Mouse (Mus musculus): ENCODE results near the gene Prss36.

- TF ChIP-seq POLR2A (IDR thresholded peaks at IDR 0.05; ENCODE audit: insufficient read length, low read depth): no peak
- TF ChIP-seq POLR2AphosphoS2 (IDR thresholded peaks at IDR 0.05; ENCODE audit: insufficient read length, low read depth): no peak
- TF ChIP-seq USF1 (IDR thresholded peaks at IDR 0.05; ENCODE audit: low read depth): no peak
- TF ChIP-seq REST (IDR thresholded peaks at IDR 0.05; ENCODE audit: insufficient read depth, insufficient read length): no peak
- TF ChIP-seq MAX (IDR thresholded peaks at IDR 0.05; ENCODE audit: low read depth): no peak
- no peak for TF ChIP-seq CEBPB (IDR thresholded peaks at IDR 0.05; ENCODE audit: insufficient read depth, poor library complexity, severe bottlenecking)
These were observed 46.5 kb downstream of the Prss36 start for GRCm38 (mm10) chr7:127899997-127900396.

All from myocyte (in vitro differentiated cells).